Mouse (Mus musculus) myocyte (in vitro differentiated cells): ENCODE data around the gene Serpinb7. TPM values are rescaled to one million over a fixed set of nuclear protein-coding genes. Genes with fewer than 3 reads are reported as not detected.

Source experiments
- H3K27me3 ChIP-seq: one replicate; pipeline ENCODE4 v1.6.1; 2011; ENCODE audit not compliant: control insufficient read depth, insufficient read depth, insufficient read length
- H3K36me3 ChIP-seq: one replicate; pipeline ENCODE4 v1.6.1; 2011; ENCODE audit not compliant: control insufficient read depth, insufficient read depth
- H3K4me2 ChIP-seq: one replicate; pipeline ENCODE4 v1.6.1; 2011; ENCODE audit warnings: low read depth, control low read depth
- H3K4me3 ChIP-seq: one replicate; pipeline ENCODE4 v1.5.1; 2011; ENCODE audit warnings: mild to moderate bottlenecking, control low read depth, moderate library complexity
- H3K79me2 ChIP-seq: one replicate; pipeline ENCODE4 v1.6.1; 2011; ENCODE audit not compliant: control insufficient read depth, insufficient read depth
- H3ac ChIP-seq: one replicate; pipeline ENCODE4 v1.6.1; 2011; ENCODE audit not compliant: control insufficient read depth, insufficient read length
- CEBPB ChIP-seq: IDR thresholded peaks from 2 replicates; pipeline ENCODE4 v1.6.1; 2011; ENCODE audit warnings: mild to moderate bottlenecking, moderate library complexity; ENCODE audit not compliant: poor library complexity, insufficient read depth, severe bottlenecking
- E2F4 ChIP-seq: IDR thresholded peaks from one replicate; pipeline ENCODE4 v1.6.1; 2011; ENCODE audit warnings: mild to moderate bottlenecking, control low read depth, moderate library complexity; ENCODE audit not compliant: insufficient read depth
- MAX ChIP-seq: IDR thresholded peaks from one replicate; pipeline ENCODE4 v1.6.1; 2011; ENCODE audit warnings: low read depth, mild to moderate bottlenecking, control low read depth
- MYOD1 ChIP-seq, 3 experiments: IDR thresholded peaks; one replicate each; pipeline ENCODE4 v1.6.1; 2011; ENCODE audit warnings: control low read depth in 2 of 3, low read depth in 2 of 3, mild to moderate bottlenecking in 2 of 3, moderate library complexity in 1 of 3; ENCODE audit not compliant: insufficient read length in 2 of 3, control insufficient read depth in 1 of 3
- MYOG ChIP-seq, 3 experiments: IDR thresholded peaks; one replicate each; pipeline ENCODE4 v1.6.1; 2011; ENCODE audit warnings: control low read depth in 2 of 3, low read depth in 2 of 3, mild to moderate bottlenecking in 2 of 3; ENCODE audit not compliant: insufficient read length in 2 of 3, control insufficient read depth in 1 of 3, insufficient read depth in 1 of 3
- POLR2A ChIP-seq: IDR thresholded peaks from one replicate; pipeline ENCODE4 v1.6.1; 2011; ENCODE audit warnings: low read depth, mild to moderate bottlenecking, control low read depth, moderate library complexity; ENCODE audit not compliant: insufficient read length
- POLR2AphosphoS2 ChIP-seq: IDR thresholded peaks from one replicate; pipeline ENCODE4 v1.6.1; 2011; ENCODE audit warnings: low read depth, control low read depth; ENCODE audit not compliant: insufficient read length
- REST ChIP-seq: IDR thresholded peaks from one replicate; pipeline ENCODE4 v1.6.1; 2011; ENCODE audit warnings: mild to moderate bottlenecking, control low read depth, moderate library complexity; ENCODE audit not compliant: insufficient read depth, insufficient read length
- SRF ChIP-seq: IDR thresholded peaks from one replicate; pipeline ENCODE4 v1.6.1; 2011; ENCODE audit warnings: low read depth; ENCODE audit not compliant: control insufficient read depth, insufficient read length
- TCF12 ChIP-seq: IDR thresholded peaks from one replicate; pipeline ENCODE4 v1.6.1; 2011; ENCODE audit warnings: mild to moderate bottlenecking, control low read depth; ENCODE audit not compliant: poor library complexity, insufficient read depth, severe bottlenecking
- TCF3 ChIP-seq: IDR thresholded peaks from one replicate; pipeline ENCODE4 v1.6.1; 2011; ENCODE audit warnings: low read depth, control low read depth; ENCODE audit not compliant: insufficient read length
- USF1 ChIP-seq: IDR thresholded peaks from one replicate; pipeline ENCODE4 v1.6.1; 2011; ENCODE audit warnings: low read depth, mild to moderate bottlenecking, control low read depth, moderate library complexity
- polyA plus RNA-seq: library from polyadenylated mRNA; unstranded; fragments of >200 nt; fragmentation: generic; extraction: Trizol; gene quantifications from one replicate; pipeline ENCODE4 v1.2.1, GENCODE M21; 2012; ENCODE audit warnings: missing spikeins

The Serpinb7 gene
- polyA plus RNA-seq, 1 experiment, result 0.53 TPM

DNA sequence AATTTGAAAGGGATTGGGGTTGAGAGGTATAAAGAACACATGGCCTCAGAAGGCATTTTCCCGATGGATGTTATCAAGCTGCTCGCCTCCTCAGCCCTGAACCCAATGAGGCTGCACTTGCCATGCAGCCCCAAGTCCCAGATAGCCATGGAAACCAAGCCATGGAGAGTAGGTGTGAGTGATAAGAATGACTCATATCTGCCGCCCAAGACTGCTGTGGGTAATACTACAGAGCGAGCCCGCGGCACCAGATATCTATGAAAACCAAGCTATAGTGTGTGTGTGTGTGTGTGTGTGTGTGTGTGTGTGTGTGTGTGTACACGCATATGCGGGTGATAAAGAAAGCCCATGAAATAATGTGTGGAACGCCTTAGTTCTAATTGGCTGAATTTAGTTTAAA, 14.9 kb upstream of the Serpinb7 start:
- no peak overlapping the region for H3ac ChIP-seq
- no peak for TF ChIP-seq E2F4
- TF ChIP-seq MYOD1 (IDR thresholded peaks at IDR 0.05; ENCODE audit: control insufficient read depth in 1 of 3, insufficient read length in 2 of 3, low read depth in 2 of 3), result no peak
- no peak for TF ChIP-seq TCF3
- no peak for TF ChIP-seq USF1
- TF ChIP-seq POLR2AphosphoS2, result no peak
- TF ChIP-seq TCF12, result no peak
- TF ChIP-seq SRF, result no peak
- no peak for TF ChIP-seq MYOG (IDR thresholded peaks at IDR 0.05; ENCODE audit: control insufficient read depth in 1 of 3, insufficient read depth in 1 of 3, insufficient read length in 2 of 3, low read depth in 2 of 3)
- TF ChIP-seq CEBPB, result no peak
- no peak for TF ChIP-seq POLR2A
- TF ChIP-seq REST, result no peak
- TF ChIP-seq MAX, result no peak
- no peaks in the 10 kb centered on the region for H3K27me3 ChIP-seq
- H3K4me3 ChIP-seq, result no peak overlapping the region
- no peaks in the 10 kb centered on the region for H3K79me2 ChIP-seq
- H3K36me3 ChIP-seq, result no peaks in the 10 kb centered on the region
- H3K4me2 ChIP-seq, result no peak overlapping the region

DNA sequence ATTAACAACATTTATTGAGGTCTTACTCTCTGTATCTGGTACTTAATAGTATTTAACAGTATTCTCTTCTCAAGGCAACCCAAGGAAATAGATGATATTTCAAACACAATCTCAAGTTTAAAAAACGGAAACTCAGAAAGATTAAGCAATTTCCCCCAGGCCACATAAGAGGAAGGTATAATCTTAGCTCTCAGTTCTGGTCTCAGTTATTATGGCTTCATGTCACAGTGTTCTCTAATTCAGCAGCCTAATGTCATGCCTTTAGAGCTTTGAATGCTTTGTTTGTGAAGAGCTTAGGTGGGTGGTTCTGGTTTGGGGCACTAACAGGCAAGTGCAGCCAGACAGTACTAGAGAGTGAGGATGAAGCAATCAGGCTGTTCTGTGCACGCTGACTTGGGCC, 9.7 kb upstream of the Serpinb7 start:
- Histone ChIP-seq H3K27me3 (no peaks in the 10 kb centered on the region), H3ac (no peak overlapping the region), H3K4me2 (no peak overlapping the region), H3K36me3 (no peaks in the 10 kb centered on the region), H3K4me3 (no peak overlapping the region), H3K79me2 (no peaks in the 10 kb centered on the region)
- TF ChIP-seq SRF, result no peak
- TF ChIP-seq TCF12, result no peak
- TF ChIP-seq REST, result no peak

DNA sequence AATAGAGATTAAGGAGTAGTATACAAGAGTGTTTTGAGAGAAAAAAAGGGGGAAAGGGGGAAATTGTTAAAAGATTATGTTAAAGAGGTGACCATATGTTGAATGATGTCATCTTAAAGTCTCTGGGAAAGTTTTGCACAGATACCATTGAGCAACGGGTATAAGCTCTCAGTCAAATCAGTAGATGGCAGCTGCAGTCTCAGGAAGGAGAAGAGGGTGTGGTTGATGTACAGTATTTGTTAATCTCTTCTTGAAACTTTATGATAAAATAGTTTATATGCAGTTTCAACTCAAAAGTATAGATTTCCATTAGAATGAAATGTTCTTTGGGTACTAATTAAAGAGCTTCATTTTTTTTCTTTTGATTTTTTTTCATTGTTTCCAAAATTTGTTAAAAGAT, 2.0 kb upstream of the Serpinb7 start:
- no peaks in the 10 kb centered on the region for H3K79me2 ChIP-seq
- H3K4me3 ChIP-seq, result no peak overlapping the region
- no peak overlapping the region for H3K4me2 ChIP-seq
- TF ChIP-seq CEBPB (no peak), SRF (no peak), MYOD1 (IDR thresholded peaks at IDR 0.05; ENCODE audit: control insufficient read depth in 1 of 3, insufficient read length in 2 of 3, low read depth in 2 of 3) (no peak), REST (no peak), POLR2A (no peak), MAX (no peak), TCF12 (no peak), TCF3 (no peak), MYOG (IDR thresholded peaks at IDR 0.05; ENCODE audit: control insufficient read depth in 1 of 3, insufficient read depth in 1 of 3, insufficient read length in 2 of 3, low read depth in 2 of 3) (no peak), USF1 (no peak), E2F4 (no peak), POLR2AphosphoS2 (no peak)
- H3ac ChIP-seq, result no peak overlapping the region
- H3K27me3 ChIP-seq, result no peaks in the 10 kb centered on the region
- H3K36me3 ChIP-seq, result no peaks in the 10 kb centered on the region

DNA sequence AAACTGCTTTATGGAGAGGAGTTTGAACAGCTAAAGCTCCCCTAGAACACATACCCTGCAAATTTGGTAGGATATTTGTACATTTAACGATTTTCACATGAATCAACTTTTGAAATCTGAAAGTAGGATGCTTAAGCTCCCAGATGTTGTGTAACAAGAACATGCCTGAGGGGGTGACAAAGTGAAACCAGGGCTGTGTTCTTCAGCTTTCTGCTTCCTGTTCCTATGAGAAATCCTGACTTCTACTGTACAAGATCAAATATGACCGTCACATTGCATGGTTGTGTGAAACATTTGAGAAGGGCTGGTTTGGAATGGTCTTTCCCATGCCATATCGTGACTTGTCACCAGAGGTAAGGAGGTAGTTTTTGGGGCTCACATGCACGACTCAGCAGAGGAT, 2.6 kb downstream of the Serpinb7 start:
- H3K36me3 ChIP-seq, result no peaks in the 10 kb centered on the region

DNA sequence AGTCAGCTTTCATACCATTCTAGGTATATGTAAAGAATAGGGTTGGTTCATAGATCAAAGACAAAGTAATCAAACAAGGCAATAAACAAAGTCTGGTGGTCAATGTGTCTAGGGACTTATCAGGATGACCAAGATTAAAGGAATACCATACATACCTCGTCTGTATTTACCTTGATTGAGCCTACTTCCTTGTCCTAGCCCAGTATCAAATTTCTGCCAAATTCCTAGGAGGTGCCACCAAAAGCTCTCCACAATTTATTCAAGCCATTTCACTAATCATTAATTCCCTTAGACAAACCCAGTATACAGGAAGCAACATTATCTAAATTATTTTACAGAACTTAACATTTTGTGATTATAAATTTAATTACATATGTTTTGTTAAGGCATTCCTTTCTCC, 15.2 kb downstream of the Serpinb7 start:
- Histone ChIP-seq H3K79me2 (no peaks in the 10 kb centered on the region), H3K4me2 (no peak overlapping the region), H3K27me3 (no peaks in the 10 kb centered on the region), H3K4me3 (no peak overlapping the region), H3ac (no peak overlapping the region), H3K36me3 (no peaks in the 10 kb centered on the region)
- TF ChIP-seq TCF3, result no peak
- TF ChIP-seq REST, result no peak
- TF ChIP-seq MYOG (IDR thresholded peaks at IDR 0.05; ENCODE audit: control insufficient read depth in 1 of 3, insufficient read depth in 1 of 3, insufficient read length in 2 of 3, low read depth in 2 of 3), result no peak
- TF ChIP-seq MAX, result no peak
- TF ChIP-seq MYOD1 (IDR thresholded peaks at IDR 0.05; ENCODE audit: control insufficient read depth in 1 of 3, insufficient read length in 2 of 3, low read depth in 2 of 3), result no peak
- no peak for TF ChIP-seq POLR2A
- TF ChIP-seq E2F4, result no peak
- no peak for TF ChIP-seq POLR2AphosphoS2
- TF ChIP-seq USF1, result no peak
- TF ChIP-seq SRF, result no peak
- no peak for TF ChIP-seq TCF12
- no peak for TF ChIP-seq CEBPB

More for the DNA sequence above, 2.6 kb downstream of the Serpinb7 start:
- H3K79me2 ChIP-seq, result no peaks in the 10 kb centered on the region
- H3K27me3 ChIP-seq, result no peaks in the 10 kb centered on the region
- H3K4me3 ChIP-seq, result no peak overlapping the region
- no peak overlapping the region for H3K4me2 ChIP-seq
- TF ChIP-seq MYOD1 (IDR thresholded peaks at IDR 0.05; ENCODE audit: control insufficient read depth in 1 of 3, insufficient read length in 2 of 3, low read depth in 2 of 3), result no peak
- TF ChIP-seq MAX, result no peak
- no peak for TF ChIP-seq POLR2A
- no peak for TF ChIP-seq TCF12
- TF ChIP-seq POLR2AphosphoS2, result no peak
- no peak for TF ChIP-seq REST
- H3ac ChIP-seq, result no peak overlapping the region
